Mouse (Mus musculus) bone marrow macrophage, adult 2 months (primary cell): ENCODE data around the gene Vmn1r160.
"Not testable (repeated sequence)": the region's sequence is repeated elsewhere in the genome, so short reads cannot be mapped to it uniquely, and the experiment has no call there.

Experiments
- CTCF ChIP-seq: IDR thresholded peaks from 2 replicates; pipeline ENCODE4 v1.5.1; 2012; ENCODE audit warnings: low read depth, mild to moderate bottlenecking, low read length, moderate library complexity
- POLR2A ChIP-seq: IDR thresholded peaks from 2 replicates; pipeline ENCODE4 v1.6.1; 2012; ENCODE audit warnings: mild to moderate bottlenecking, low read depth, low read length, borderline replicate concordance

GRCm38 (mm10) chr7:22843505-22843904 lies 27.5 kb upstream of the Vmn1r160 start, which contains the start of gene Vmn1r159:
- TF ChIP-seq POLR2A, CTCF: not testable (repeated sequence)
